Mouse (Mus musculus) NIH3T3 (cell line): ENCODE results near the gene Ficd.

ENCODE experiments used
- DNase-seq: peaks from one replicate; pipeline ENCODE4 v3.0.0-alpha.2; 2012; ENCODE audit warnings: low read depth

The Ficd gene

DNA sequence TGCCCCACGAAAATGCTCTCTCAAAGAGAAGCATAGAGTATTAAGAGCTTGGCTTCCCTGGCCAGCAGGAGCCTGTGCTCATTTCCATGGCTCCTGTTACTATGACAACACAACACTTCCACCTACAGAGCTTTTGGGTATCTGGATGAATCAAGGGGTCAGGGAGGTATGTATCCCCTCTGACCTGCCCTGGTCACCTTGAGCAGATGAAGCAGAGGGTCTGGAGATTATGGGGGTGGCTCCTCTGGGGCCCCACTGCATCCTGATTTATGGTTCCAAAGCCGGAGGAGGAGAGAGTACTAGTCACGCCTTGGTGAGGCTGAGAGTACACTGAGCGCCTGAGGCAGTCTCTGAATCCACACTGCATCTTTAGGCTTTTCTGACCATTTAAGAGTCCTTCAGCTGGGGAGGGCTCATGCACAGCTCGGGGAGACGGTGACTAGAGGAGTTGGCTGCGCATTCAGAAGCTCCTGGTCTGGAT lies 4.9 kb upstream of the Ficd start:
- no peak for DNase-seq

DNA sequence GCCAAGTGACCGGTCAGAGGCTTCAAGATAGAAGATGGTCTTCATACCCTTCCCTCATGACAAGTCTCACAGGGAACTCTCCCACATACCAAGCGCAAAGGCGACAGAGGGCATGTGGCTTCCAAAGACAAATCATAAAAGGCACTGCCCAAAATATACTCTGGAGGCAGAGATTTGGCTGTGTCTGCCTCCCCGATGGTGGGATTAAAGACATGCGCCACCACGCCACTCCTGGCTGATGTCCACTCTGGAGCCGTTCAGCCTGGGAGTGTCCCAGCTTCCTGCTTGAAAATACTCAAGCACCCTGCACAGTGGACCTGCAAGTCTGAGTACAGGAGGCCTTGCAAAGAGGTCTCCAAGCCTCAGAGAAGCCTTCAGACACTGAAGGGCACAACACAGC lies 4.4 kb upstream of the Ficd start:
- no peak for DNase-seq

DNA sequence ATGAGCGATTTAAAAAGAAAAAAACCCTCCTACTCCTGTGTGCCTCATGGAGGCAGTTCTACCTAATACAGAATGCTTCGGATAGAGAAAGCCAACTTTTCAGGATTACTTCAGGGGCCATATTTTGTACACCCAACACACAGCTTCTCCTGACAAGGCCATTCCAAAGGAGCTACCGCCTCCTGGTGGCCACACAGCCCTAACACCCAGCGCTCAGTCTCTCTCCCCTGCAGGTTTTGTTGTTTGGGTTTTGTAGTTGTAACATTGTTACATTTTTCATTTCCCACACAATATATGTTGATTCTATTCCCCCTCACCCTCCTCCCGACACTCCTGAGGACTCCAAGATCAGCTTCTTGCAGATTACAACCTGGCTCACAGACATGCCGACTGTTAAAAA lies 3.4 kb upstream of the Ficd start:
- peak; percentile 75 for DNase-seq

DNA sequence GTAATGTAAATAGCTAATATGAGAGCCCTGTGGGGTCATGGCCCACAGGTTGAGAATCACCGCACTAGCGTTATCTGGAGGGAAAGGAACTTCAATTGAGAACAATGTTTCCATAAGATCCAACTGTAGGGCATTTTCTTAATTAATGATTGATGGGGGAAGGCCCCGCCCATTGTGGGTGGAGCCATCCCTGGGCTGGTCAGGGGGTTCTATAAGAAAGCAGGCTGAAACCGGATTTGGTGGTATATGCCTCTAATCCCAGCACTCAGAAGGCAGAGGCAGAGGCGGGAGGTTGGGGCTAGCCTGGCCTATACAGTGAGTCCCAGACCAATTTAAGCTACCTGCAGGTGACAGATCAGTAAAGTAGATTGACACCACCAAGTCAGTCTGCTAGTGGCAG lies 1.2 kb upstream of the Ficd start:
- DNase-seq = peak; percentile 37

DNA sequence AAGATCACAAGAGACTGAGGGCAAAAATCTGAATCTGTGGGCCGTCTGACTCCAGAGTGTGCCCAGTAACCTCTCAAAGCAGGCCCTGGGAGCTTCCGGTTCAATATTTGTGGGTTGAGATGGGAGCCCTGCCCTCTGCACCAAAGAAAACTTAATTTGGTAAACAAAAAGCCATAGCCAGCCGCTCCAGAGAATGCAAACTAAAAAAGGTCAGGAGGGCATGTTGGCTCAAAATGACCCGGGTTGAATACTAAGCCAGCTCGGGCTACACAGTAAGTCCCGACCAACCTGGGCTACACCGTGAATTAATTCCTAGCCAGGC lies 619 bp upstream of the Ficd start:
- no peak for DNase-seq

DNA sequence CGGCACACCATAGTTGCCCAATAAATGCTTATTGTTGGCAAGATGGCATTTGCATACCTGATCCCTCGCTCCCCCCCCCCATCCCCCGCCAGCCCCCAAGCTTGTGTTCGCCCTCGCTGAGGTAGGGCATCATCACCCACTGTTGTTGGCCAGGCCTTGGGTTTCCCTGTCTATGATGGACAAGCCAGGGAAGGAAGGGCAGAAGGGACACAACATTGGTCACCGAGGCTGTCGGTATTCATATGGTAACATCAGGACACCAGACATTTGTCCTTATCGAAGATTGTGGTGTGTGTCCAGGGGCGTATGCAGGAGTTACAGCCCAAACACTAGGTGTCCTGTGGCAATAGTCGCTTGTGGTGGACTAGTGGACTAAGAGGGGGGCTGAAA lies 505 bp downstream of the Ficd start:
- DNase-seq = no peak

DNA sequence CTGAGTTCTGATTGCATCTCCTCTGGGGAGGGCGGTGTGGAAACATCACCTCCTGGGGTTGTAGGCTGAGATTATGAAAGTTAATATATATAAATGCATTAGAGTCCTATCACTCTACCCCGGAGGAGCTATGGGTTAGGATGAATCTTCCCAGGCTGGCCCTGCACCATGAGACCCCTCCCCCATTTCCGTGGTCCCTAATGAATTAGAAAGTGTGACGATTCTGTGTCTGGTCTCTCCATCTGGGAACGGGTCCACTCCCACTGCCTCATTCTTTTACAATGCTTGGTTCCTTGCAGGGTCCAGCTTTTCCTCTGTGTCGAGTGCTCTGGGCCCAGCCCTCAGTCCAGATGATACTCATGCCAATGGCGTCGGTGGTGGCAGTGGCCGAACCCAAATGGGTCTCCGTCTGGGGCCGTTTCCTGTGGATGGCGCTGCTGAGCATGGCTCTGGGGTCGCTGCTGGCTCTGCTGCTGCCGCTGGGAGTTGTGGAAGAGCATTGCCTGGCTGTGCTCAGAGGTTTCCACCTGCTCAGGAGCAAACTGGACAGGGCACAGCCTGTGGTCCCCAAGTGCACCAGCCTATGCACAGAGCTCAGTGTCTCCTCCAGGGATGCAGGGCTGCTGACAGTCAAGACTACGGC lies 1.0 kb downstream of the Ficd start:
- peak; percentile 21 for DNase-seq

DNA sequence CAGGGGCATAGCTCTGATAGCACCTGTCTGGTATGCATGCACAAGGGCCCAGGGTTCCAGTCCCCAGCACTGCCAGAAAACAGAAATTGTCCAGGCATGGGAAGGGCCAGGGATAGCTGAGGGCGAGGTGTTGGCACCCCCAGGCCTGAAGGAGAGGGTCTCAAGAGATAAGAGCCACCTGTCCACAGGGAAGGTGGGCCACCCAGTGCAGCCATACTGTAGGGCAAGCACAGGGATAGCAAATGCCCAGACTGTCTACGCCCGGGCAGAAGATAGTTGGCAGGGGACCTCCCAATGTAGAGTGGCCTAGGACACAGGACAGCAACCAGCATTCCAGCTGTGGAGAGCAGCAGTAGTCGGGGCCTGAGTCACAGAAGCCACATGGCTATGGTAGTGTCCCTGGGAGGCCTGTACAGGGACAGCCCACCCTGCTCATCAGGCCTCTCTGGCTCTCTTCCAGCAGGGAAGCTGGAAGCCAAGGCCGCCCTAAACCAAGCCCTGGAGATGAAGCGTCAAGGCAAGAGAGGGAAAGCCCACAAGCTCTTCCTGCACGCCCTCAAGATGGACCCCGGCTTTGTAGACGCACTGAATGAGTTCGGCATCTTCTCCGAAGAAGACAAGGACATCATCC lies 2.1 kb downstream of the Ficd start:
- DNase-seq = no peak

DNA sequence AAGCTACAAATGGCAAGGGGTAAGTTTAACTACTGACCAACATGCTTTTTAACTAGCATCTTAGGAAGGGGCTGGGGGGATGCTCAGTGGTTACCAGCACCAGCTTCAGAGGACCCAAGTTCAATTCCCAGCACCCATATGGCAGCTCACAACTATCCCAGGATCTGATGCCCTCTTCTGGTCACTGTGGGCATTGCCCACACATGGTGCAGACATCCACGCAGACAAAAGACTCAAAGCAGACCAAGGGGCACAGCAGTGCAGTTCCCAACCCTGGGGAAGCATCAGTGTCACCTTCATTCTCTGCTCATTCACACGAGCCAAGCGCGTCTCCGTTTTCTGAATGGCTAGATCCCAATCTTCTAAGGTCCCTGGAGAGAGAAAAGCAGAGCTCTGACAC lies 12.0 kb downstream of the Ficd start:
- no peak for DNase-seq

DNA sequence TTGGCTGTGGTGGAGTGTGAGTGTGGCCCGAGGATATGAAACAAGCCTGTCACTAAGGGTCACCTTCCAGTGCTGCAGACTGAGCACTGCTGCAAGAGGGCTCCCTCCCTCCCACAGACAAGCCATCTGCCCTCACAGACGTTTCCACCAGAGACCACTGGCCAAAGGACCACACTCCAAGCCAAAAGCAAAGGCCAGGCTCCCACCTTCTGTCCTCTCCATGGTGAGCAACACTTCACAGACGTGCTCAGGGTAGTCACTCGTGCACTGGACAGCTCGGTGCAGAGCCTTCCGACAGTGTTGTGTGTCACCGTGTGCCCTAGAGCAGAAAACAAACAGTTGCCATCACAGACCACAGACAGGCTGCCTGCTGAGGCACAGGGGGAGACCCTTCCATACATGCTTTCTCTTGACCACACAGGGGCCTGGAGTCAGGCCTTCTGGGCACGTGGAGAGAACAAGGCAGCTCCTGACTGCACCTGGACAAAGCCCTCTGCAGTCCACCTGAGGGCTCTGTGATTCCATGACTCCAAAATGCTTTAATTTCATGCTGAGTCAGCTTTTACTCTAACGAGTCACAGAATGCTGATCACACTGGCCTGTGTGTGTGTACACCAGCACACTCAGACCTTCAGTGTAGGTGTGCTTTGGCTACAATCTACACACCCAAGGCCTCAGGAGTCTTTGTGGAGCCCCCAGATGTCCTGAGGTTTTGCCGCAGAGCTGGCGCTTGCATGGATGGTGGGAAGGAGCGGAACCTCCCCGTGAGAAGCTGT lies 13.1 kb downstream of the Ficd start:
- no peak for DNase-seq

DNA sequence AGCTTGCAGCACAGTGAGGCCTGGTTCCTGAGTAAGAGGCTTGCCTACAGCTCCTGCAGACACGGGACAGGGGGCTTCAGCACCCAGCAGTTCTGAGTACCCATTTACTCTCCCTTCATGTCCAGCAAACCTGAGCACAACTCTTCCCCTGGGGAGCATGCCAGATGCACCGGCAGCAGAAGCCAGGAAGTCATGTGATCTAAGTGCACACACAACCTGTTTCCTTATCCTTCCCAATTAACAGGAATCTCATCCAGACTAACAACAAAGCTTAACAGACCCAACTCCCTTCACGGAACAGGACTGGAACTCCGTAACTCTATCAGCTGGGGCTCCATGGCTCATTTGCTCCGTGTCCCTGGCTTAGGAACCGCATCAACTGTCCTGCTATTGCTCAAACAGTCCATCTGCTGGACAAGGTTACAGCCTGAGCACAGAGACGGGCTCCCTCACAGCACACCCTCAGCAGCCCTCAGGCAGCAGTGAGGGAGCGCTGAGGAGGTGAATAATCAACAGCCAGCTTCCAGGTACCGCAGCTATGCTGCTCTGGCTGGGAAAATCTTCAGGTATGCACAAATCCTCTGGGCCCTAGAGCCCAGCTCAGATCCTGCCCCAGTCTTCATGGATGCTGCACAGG lies 16.0 kb downstream of the Ficd start:
- DNase-seq = no peak

DNA sequence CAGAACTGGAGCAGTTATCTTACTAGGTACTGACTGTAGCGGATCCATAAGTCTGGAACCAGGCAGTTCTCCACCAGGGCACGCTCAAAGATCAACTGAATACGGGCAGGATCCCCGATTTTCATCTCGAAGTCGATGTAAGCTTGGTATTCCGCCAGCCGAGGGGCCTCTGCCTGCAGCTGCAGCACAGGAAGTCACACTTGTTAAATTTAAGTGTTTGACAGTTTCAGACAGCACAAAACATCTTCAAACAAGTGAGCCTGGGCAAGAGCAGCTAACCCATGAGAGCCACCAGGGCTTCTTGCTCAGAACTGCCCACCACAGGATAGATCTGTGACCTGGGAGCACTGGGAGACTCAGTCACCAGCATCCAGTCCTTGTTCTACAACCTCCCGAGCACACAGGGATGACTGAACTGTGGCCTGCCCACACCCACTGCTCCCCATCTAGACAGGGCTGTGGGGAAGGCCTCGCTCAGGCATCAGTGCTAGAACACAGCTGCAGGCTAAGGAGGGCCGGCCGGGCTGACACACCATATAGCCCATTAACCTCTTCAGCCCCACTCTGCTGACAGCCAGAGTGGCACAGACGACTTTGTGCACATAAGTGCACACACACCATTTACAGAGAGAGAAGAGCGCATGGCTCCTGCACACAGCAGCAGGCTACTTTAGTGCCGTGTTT lies 19.9 kb downstream of the Ficd start:
- no peak for DNase-seq

DNA sequence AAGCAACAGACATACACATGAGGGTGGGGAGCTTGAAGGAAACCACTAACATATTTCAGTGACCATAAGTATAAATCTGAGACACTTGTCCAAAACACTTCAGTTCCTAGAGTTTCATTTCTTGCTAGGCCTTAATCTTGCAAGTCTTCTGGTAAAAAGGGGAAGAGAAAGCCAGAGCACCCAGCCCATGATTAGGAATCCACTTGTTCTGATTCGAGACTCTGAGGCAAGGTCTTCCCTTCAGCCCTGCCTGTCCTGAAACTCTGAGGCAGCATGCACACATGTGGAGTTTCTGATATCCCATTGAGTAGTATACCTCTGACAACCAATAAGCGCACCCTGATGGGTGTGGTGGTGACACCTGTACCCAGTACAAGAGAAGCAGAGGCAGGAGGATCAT lies 26.0 kb downstream of the Ficd start:
- DNase-seq = no peak

DNA sequence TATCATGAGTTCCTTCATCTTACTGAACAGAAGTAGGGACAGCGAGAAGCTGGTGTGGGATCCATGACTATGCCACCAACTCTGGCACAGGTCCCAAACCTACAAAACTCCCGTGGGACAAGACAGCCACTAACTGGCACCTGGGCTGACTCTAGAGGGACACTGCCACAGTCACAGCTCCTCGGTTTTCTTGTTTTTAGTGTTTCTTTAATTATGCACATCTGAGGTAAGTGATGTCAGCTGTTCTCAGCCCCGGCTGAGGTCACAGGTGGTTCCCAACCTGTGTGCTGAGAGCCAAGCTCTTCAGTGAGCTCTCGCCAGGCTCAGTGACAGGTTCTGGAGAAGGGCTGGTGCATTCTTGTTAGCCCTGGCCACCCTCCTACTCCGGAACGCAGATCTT lies 28.8 kb downstream of the Ficd start:
- DNase-seq = no peak

DNA sequence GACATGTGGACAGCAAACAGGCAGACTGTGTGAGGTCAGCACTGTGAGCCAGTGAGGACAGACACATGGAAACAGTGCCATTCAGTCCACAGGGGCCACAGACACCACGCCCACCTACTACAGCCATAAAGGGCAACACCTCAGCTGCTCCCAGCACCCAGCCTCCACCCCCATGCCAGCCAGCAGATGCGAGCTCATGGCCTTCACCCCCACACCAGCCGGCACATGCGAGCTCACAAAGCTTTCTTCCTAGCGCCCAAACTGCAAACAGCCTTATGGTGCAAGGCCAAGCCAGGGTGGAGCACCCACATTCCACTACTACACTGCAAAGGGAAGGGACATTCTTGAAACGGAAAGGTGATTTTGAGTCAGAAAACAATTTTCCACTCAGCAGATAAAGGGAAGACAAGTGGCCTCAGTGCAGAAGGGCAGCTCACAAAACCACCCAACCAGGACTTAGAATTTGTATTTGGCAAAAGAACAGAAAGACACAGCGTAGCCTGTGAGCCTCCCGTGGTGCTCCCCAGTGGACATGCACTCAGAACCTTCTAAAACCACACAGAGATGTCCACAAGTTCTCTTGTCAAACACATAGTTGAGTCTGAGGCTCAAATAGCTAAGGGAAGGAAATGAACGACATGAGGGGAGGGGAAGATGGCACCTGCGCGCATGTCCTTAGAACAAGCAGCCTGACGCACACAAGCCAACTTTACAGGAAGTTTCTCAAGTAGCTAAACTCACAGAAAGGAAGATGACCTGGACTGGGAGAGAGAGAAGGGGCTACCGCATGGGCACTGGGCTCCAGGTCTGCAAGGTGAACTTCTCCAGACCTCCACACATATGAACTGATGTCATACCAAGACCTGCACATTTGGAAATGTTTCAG lies 30.3 kb downstream of the Ficd start:
- no peak for DNase-seq

DNA sequence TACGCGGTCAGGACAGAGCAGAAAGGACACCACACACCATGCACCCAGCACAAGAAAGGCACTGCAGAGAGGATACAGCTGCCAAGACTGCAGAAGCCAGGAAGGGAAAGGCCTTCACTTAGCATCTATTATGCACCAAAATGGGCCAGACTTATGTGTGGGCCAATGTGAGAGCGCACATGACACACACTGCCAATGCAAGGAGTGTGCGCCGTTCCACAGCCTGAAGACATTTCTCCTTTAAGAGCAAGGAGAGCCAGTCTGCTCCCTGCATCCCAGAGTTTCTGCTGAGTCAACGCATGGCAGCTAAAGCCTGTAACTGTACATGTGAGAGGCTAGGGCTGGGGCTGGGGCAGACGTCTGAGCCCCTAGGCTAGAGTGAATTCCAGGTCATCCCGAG lies 33.2 kb downstream of the Ficd start:
- DNase-seq = no peak

DNA sequence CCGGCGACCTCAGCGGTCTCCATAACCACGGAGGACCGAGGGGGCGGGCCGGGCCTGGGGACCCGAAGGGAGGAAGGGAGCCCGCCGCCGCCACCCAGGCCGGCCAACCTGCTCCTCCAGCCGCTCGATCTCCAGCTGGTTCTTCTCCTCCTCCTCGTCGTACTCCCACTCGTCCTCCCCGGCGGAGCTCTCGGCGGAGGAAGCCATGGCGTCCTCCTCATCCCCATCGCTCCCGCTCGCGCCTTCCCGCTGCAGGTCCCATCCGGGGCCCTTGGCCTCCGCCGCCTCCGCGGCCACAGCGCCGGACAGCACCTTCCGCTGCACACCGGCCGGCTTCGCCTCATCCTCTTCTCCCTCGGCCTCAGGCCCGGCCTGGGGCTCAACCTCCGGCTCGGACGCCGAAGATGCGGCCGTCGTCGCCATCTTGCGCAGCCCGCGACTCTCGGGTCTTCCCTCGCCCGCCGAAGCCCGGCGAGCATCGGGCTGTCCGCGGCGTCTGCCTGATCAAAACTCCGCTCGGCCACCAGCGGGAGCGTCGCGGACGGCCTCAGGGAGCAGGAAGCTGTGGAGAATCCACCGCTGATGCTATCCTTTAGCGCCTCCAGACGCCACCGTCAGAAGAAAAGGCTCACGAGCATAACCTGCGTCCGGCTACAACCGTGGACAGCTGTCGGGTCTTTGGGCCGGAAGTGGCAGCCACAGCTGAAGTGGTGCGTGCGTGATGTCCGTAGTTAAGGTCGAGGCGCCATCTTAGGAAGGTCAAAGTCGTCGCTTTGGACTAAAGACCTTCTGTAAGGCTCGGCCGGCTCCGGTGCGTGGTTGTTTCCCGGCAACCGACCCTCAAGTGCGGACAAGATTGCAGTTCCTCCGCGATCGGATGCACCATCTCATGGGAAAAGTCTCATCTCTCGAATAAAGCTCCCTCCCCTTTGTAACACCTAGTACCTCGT lies 35.9 kb downstream of the Ficd start:
- peak; percentile 89 for DNase-seq

DNA sequence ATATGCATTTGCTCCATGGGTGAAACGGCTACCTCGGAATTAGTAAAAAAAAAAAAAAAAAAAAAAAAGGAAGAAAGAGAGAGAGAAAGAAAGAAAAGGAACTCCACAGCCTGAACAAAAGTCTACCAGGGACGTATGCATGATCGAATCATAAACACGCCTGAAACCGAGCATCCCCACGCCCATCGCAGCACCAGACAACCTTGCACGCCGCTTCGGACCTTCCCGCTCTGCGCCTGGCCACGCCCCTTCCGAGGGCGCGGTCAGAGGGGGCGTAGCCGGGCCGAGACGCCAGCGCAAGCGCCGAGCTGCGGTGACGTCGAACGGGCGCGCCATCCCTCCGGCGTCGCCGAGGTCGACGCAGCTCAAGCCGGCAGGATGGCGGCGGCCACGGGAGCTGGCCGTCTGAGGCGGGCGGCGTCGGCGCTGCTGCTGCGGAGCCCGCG lies 36.9 kb downstream of the Ficd start, which contains the start of the genes Sart3 and Iscu:
Gene Sart3 (minus strand): TSS at position 61 of the 446 bp plus-strand sequence.
Gene Iscu (plus strand): TSS at position 299 of the 446 bp plus-strand sequence.
- peak; percentile 98 for DNase-seq

DNA sequence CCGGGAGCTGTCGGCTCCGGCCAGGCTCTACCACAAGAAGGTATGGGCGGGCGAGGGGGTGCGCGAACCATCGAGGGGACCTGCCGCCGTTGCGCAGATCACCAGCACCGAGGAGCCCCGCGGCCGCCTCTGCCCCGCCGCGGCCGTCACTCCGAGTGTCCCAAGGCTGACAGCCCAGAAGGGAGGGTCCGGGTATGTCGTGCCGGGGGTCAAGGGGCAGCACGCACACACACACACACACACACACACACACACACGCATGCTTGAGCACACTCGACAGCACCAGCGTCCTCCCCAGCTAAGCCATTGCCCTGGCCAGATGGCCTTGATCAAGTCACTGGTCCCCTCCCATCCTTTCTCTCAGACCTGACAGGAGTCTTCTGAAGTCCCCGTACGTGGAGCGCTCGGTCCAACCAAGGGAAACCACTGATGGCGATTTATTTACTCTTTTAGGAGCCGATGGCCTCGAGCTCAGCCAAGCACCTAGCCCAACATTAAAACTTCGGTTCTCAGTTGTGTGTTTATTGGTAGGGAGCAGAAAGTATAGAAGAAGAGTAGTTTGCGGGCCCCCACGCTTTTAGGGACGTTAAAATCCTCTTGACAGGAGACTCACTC lies 37.4 kb downstream of the Ficd start:
- no peak for DNase-seq
